Mouse (Mus musculus) urinary bladder, adult 18-20 months (tissue): ENCODE measurements around the gene Gabrd.
"Not testable (repeated sequence)": the region's sequence is repeated elsewhere in the genome, so short reads cannot be mapped to it uniquely, and the experiment has no call there.

Experiments used
- DNase-seq, 2 experiments: peaks; one replicate each; pipeline ENCODE4 v3.0.0; 2022; ENCODE audit warnings: low spot score in 2 of 2, mixed read lengths in 2 of 2

Gabrd gene

DNA sequence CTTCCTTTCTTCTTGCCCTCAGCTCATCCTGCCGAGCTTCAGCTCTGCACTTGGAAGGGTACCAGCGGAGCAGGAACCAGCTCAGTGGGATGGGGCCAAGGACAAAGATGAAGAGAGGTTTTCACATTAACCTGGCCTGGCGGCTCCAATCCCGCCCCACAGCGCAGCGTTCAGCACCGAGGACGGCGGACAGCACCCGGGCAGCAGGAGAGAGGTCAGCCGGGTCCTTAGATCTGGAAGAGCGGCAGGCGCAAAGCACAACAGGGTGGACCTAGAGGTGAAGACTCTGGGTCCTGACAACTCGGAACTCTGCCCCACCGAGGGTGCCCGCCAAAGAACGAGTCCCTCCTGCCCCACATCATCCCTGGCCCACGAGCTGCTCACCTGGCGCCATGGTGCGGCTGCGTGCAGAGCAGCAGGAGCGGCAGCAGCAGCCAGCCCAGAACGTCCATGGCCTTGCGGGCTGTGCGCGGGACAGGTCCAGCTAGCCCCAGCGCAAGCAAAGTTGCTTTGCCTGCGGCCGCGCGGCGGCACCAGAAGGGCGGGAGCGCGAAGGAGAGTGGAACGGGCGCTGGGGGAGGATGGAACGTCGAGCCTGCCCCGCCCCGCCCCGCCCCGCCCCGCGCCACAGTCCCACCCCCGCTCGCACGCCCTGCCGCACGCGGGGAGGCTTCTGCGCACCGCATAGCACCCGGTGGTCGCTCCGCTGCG lies at the start of gene Gabrd:
Gene Gabrd, minus strand, starts transcription at position 602 of the 711 bp plus-strand sequence.
- peak; percentile 8 to 43 for DNase-seq

GRCm38 (mm10) chr4:155442808-155443207 lies 44.9 kb upstream of the Gabrd start:
- no peak for DNase-seq

- no peak for DNase-seq
Measured at GRCm38 (mm10) chr4:155433993-155434392, 36.1 kb upstream of the Gabrd start.

- DNase-seq: no peak
Measured at GRCm38 (mm10) chr4:155432358-155432757, 34.4 kb upstream of the Gabrd start.

GRCm38 (mm10) chr4:155429202-155429601 lies 31.3 kb upstream of the Gabrd start:
- no peak for DNase-seq

DNA sequence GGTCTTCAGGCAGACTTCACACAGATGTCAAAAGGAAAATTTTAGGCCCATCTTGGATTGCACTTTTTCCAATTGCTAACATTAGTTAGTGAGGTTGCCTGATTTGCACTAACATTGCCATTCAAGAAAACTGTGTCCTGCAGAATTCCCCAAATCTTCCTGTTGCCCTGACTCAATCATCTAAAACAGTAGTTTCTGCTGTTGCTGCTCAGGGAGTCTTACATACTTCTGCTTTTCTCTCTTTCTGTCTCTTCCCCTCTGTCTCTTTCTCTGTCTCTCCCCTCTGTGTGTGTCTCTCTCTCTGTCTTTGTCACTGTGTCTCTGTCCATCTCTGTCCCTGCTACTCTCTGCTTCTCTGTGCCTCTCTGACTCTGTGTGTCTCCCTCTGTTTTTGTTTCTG lies 30.5 kb upstream of the Gabrd start:
- no peak for DNase-seq

- DNase-seq: no peak
Measured at GRCm38 (mm10) chr4:155426272-155426671, 28.4 kb upstream of the Gabrd start.

DNA sequence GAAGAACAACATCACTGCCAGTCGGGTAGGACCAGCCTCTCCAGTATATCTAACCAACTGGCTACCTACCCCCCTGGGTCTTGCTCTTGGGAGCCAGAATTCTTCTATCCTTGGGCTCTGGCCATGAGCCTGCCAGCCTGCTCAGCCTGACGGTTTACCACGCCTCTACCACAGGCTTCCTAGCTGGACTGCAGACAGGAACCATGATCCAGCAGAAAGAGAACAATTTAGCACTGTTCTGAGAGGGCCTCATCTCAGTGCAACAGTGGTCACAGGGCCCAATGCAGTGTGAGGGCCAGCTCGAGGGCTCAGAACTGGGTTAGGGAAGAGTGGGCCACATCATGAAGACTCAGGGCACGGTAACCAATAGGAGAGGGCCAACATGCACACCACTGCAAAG lies 26.1 kb upstream of the Gabrd start:
- DNase-seq: no peak

GRCm38 (mm10) chr4:155421412-155422370 lies 23.8 kb upstream of the Gabrd start:
- DNase-seq: not testable (repeated sequence)

- DNase-seq: no peak
Measured at GRCm38 (mm10) chr4:155420137-155420536, 22.2 kb upstream of the Gabrd start.

- no peak for DNase-seq
Measured at GRCm38 (mm10) chr4:155414656-155415235, 16.8 kb upstream of the Gabrd start.

DNA sequence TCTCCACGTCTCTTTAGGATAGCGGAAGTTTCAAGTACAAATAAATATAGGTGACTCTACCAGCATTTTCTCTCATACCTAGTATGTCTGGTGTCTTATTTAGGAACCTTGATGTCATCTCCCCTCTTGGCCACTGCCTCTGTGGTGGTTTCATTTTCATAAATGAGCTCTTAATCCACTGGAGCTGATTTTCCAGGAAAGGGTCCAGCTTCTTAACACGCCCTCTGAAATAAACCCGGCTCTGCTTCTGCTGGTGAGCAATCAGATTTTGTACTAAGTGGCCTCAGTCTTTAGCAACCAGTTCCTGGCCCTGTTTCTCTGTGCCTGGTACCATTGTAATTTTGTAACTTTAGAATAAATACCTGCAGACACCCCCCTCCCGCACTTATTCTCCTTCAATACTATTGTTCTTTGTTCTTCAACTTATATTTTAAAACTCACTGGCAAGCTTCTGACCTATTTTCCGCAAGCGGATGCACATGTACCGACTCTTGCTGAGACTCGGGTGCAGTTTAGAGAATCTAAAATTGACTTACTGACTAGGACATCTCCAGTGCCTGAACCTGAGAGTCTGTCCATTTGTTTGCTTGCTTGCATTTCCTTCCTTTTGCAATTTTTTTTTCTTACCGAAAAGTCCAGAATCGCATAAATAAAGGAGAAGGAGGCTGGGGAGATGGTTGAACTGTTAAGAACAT lies 15.9 kb upstream of the Gabrd start:
- no peak for DNase-seq

- no peak for DNase-seq
Measured at GRCm38 (mm10) chr4:155412124-155412523, 14.2 kb upstream of the Gabrd start.

DNA sequence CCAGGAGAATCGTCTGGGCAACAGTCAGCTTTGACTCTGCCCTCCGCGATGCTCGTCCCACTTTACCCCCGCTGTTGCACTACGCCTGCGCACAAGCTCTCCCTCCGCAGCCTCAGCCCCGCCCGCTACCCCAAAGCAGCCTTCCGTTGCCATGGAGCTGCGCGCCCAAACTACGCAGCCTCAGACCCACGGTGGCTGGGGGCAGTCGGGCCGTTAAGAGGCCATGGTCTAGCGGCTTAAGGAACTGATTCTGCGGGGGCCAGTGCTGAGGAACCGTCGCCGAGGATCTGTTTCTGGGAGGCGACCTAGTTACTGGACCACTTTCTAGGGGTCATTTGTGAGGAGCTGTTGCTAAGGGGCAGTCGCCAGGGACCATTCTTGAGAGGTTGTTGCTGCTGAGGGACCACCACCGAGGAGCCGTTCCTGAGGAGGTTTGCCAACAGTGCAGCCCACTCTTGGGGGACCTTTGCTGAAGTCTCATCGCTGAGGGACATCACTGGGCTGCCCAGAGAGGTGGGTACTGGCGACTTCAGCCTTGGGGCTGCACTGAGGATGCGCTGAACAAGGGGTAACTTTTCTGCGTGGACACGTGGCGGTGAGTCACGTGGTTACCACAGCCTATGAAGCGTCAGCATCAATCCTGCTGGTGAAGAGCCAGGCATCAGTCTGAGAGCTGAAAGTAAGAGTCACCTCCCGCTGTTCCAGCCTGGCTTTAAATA lies 11.3 kb upstream of the Gabrd start, which contains the start of gene Cfap74:
Gene Cfap74, plus strand, starts transcription at position 133 of the 719 bp plus-strand sequence.
- peak; percentile 36 to 45 for DNase-seq

- DNase-seq: no peak
Measured at GRCm38 (mm10) chr4:155408695-155409057, 10.8 kb upstream of the Gabrd start.

DNA sequence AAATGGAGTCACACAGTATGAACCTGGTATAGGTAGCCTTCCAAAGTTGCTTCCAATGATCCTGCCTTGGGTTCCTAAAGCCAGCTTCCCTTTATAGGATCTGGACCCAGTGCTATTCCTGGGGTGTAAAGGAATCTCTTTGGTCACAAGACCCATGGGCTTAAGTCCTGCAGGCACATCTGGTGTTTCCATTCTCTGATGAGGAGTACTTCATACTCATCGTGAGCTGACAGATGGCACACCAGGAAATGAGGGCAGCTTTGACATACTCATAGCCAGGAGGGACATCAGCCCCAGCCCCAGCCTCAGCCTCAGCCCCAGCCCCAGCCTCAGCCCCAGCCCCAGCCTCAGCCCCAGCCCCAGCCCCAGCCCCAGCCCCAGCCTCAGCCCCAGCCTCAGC lies 4.6 kb upstream of the Gabrd start:
- no peak for DNase-seq

- DNase-seq: no peak
Measured at GRCm38 (mm10) chr4:155401121-155401520, 3.2 kb upstream of the Gabrd start.

GRCm38 (mm10) chr4:155398222-155398540 lies 269 bp upstream of the Gabrd start:
- no peak for DNase-seq

DNA sequence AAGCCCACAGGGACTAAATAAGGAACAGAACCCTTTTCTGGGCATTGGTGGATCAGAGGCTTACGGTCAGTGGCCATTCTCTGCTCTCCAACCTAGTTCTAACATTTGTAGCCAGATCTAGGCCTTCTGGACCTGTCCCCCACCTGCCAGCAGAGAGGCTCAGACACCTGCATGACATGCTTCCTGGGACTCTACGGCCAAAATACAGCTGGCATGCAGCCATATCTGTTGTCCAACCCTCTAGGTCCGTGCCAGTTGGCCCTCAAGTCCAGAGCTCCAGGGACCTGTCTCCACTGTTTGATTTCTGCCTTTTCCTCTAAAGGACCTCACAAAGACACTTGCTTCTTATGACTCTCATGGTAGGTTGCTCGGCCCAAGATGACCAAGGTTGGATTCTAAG lies 1.2 kb downstream of the Gabrd start:
- DNase-seq: no peak

GRCm38 (mm10) chr4:155395471-155395870 lies 2.4 kb downstream of the Gabrd start:
- no peak for DNase-seq

GRCm38 (mm10) chr4:155387166-155387565 lies 10.7 kb downstream of the Gabrd start:
- no peak for DNase-seq
